Mouse (Mus musculus): ENCODE measurements around the gene 4931406C07Rik. TPM values are rescaled to one million over a fixed set of nuclear protein-coding genes. Genes with fewer than 3 reads are reported as not detected.
"Not testable (repeated sequence)": the region's sequence is repeated elsewhere in the genome, so short reads cannot be mapped to it uniquely, and the experiment has no call there.

Gene 4931406C07Rik
- polyA plus RNA-seq (2017; shearing (Covaris generic)) = 1 to 10 TPM; 3.2 to 7.2 (median 5.0) TPM

DNA sequence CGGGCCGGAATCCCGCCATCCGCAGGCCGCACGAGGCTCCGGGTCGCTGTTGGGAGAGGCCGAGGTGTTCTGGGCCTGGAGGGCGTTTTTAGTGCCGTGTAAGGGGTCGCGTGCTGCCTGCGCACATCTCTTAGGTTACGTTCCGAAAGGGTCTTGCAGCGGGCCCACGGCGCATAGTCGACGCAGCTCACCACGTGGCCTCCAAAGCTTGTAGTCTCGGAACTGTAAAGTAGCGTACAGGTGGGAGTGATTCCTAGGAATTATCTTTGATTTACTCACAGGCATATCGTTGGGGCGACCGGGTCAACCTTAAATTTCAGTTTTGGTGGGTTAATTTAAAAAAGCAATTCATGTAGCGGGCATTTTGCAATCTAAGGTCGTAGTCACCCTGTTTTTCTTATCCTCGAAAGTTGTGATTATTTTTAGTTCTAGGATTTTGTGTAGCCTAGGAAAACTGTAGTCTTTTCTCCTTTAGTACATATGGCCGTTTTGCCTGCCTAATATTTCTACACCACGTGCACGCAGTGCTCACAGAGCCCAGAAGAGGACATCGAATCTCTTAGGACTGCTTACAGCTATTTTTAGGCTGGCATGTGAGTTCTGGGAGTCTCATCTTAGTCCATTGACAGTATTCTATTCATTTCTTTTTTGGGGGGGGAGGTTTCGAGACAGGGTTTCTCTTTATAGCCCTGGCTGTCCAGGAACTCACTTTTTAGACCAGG lies at the start of gene 4931406C07Rik:
Gene 4931406C07Rik (minus strand): TSS at position 51 of the 722 bp plus-strand sequence.
- ATAC-seq = peak; percentile 35

GRCm38 (mm10) chr9:15349925-15350324 lies 43.7 kb upstream of the 4931406C07Rik start:
- ATAC-seq = no peak

- ATAC-seq = no peak
These were observed 31.5 kb upstream of the 4931406C07Rik start for GRCm38 (mm10) chr9:15337776-15338175.

DNA sequence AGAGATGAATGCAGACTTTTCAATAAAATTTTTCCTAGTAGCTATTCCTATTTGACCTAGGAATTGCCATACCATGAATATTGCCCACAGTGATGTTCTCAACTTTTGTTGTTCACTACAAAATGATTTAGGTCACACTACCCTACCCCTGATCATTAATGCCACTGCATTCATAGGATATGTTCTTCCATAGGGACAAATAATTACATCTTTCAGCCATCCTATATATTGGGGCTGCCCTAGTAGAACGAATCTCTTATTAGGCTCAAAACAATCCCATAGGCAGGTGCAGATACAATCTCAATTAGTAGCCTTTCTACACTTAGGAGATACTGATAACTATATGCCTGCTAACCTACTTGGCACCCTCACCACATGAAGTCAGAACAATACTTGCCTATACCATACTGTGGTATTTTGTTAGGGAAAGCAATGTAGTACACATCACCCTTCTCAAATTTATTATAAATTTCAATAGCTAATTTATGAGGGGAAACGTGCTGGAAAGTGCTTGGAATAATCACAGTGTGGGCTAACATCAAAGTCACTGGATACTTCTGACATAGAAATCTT lies 12.0 kb upstream of the 4931406C07Rik start:
- ATAC-seq = no peak

GRCm38 (mm10) chr9:15317223-15318169 lies 11.2 kb upstream of the 4931406C07Rik start:
- no peak for ATAC-seq

- ATAC-seq = not testable (repeated sequence)
These were observed 10.0 kb upstream of the 4931406C07Rik start for GRCm38 (mm10) chr9:15316296-15316695.

DNA sequence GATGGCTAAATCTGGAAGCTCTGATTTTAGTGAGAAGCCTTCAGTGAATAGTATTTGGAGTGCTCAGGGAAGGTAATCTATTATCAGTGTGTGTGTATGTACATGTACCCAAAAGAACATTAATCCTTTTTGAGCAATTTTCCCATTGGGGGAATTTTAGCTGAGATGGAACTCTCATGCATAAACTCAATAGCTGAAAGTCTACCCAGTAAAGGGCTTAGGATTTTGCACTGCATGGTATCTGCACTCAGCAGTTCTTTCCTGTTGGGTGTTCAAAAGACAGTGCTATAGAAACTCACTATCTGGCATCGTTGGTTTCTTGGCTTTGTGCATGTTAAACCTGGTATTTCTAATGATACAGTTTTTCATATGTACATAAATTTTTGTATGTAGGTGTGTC lies 8.4 kb upstream of the 4931406C07Rik start:
- ATAC-seq = no peak

DNA sequence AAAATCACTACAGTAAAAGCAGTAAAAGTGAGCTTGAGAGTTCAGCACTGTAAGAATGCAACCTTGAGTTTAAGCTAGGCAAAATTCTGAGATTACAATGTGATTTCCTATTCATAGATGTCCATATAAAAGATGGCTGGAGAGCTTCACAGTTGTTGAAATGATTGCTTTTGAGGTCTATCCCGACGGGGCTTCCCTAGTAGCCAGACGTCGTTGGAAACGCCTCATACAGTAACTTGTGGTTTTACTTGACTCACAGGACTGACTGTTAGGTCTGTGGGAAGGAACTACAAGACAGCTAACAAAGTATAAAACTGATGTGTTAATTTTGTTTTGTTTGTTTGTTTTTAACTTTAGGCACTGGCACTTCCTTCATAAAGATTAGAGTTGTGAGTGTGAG lies 7.4 kb upstream of the 4931406C07Rik start:
- ATAC-seq = no peak

DNA sequence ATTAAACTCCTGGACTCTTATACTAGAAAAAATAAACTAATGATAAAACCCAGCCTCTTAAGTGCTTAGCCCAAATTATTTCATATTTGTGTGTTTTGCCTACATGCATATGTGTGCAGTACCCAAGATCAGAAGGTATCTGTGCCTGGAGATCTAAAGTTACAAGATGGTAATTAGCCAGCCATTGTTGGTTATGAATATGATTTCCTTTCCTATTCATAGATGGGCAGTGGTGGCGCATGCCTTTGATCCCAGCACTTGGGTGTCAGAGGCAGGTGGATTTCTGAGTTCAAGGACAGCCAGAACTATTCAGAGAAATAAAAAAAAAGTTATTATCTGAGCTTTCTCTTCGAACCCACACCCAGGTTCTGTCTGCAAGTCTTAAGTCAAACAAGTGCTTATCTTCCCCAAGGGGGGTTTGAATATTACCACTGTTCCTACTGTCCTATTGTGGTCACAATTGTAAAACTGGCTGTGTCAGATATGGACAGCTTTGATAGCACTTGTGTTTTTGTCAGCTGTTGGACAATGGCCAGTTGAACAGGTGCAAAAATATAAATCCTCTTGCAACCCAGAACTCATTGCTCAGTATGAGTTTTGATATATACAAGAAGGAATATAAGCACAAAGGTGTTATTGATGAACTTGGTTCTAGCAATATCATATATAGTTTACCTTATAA lies 5.9 kb upstream of the 4931406C07Rik start:
- ATAC-seq = no peak

DNA sequence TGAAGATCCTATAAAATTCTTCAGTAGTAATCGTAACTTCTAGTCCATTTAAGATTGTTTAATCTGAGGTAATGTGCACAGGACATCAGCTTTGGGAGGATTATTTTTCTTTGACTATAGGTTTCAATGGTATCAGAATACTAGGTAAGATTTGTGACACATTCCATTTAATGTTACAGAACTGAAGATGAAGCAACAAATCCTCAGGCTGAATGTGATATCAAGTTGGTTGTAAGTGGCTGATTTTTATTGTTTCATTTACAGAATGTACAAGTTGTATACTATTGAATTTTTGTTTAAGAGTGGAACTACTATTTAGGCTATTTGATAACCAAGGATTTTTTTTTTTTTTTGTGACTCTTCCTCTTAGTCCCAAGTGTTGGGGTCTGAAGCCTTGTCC lies 3.9 kb upstream of the 4931406C07Rik start:
- no peak for ATAC-seq

DNA sequence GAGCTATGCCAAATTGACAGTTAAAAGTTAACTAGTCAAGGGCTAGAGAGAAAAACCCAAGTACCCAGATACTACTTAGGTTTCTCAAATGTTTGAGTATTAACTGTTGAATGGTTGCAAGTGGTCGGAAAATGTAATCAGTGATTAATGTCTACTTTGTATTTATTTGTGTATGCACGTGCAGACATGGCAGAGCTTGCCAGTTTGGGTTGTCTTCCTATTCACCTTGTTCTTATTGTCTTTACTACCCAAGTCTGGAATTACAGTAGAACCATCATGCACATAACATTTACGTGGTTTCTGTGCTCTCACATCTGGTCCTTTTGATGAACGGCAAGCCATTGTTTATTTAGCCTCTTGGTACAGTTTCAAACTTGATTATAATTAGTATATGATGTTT lies 3.2 kb upstream of the 4931406C07Rik start:
- no peak for ATAC-seq

DNA sequence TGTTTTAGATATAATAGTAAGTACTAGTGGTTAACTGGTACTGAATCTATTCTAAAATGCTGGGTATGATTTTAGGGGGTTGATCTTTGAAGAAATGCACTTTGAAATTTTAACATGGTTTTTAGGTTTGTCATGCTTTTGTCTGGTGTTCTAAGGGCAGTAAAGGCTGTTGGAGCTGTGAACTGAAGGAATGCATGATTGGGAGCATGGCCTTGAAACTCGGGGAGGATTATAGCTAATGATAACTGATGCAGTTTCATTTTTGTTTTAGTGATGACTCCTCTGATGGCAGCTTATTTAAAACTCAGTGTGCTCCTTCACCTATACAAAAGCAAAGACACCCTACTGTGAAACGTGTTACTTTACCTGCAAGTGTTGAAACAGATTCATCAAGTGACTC lies 2.0 kb upstream of the 4931406C07Rik start:
- no peak for ATAC-seq

DNA sequence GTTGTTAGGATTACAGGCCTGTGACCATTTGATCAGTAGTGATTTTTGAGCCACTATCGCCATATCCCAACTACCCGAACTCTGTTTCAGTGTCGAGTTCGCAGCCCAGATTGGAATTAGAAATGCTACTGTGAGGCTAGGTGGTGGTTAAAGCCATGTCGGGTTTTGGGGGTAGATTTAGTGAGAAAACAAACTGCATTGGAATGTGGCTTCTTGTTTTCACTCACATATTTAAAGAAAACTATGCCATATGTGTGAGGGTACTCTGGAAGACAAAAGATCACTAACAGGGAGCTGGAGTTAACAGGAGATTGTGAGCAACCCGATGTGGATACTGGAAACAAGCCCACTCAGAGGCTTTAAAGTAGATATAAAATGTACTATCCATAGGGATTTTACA lies 1.0 kb upstream of the 4931406C07Rik start:
- ATAC-seq = no peak

- ATAC-seq = peak; percentile 93
These were observed 498 bp downstream of the 4931406C07Rik start, which contains the start of gene Taf1d for GRCm38 (mm10) chr9:15305503-15306397. Taf1d (plus strand) TSS chr9:15306214.

DNA sequence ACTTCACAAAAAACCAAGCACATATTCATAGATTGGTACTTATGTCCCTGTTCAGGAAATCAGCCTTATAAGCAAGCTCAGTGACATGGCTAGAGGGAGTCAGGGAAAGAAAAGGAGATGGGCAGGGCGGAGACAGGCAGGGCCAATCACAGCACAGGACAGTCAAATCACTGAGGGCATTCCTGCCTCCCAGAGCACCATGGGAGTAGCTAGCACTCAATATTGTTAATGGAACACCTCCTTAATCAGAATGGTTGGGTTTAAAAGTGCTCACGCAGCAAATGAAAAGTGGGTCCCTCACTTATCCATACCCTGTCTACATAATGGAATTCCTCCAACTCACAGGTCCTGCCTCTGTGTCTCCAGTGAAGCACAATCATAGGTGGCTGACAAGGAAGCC lies 3.4 kb downstream of the 4931406C07Rik start:
- ATAC-seq = no peak

DNA sequence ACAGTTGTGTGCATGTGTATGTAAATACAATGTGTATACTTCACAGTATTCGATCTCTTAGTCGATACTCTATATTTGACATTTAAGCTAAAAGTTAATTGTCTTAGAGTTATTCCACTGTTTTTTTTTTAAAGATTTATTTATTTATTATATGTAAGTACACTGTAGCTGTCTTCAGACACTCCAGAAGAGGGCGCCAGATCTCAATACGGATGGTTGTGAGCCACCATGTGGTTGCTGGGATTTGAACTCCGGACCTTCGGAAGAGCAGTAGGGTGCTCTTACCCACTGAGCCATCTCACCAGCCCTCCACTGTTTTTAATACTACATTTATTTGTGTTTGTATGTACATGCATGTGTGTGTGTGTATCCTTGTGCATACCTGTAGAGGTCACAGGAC lies 4.2 kb downstream of the 4931406C07Rik start:
- not testable (repeated sequence) for ATAC-seq

- no peak for ATAC-seq
These were observed 4.8 kb downstream of the 4931406C07Rik start for GRCm38 (mm10) chr9:15301399-15301798.

GRCm38 (mm10) chr9:15300056-15300455 lies 6.2 kb downstream of the 4931406C07Rik start:
- no peak for ATAC-seq

GRCm38 (mm10) chr9:15298451-15298850 lies 7.8 kb downstream of the 4931406C07Rik start:
- no peak for ATAC-seq

DNA sequence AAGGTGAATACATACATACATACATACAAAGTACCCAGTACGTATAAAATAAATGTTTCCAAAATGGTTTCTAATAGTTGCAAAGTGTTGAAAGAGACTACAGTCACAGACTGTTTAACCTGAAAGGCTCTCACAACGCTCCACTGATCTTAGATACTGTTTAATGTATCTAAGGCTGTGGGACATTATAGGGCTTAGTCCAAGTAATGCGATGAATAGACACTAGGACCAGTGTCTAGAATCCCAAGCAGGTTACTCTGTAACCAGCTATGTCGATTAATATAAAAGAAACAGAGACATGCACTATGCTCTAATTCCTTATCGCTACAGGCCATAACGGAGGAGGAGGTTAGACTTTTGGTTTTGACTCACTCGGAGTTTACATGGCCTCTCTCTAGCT lies 9.1 kb downstream of the 4931406C07Rik start:
- no peak for ATAC-seq

GRCm38 (mm10) chr9:15289251-15289650 lies 17.0 kb downstream of the 4931406C07Rik start:
- ATAC-seq = no peak
